Mouse (Mus musculus): ENCODE results near the gene Cdipt. TPM values are rescaled to one million over a fixed set of nuclear protein-coding genes. Genes with fewer than 3 reads are reported as not detected.

Gene Cdipt
- total and polyA plus RNA-seq, 2 experiments from 2014 or later = 146 to 240 TPM

DNA sequence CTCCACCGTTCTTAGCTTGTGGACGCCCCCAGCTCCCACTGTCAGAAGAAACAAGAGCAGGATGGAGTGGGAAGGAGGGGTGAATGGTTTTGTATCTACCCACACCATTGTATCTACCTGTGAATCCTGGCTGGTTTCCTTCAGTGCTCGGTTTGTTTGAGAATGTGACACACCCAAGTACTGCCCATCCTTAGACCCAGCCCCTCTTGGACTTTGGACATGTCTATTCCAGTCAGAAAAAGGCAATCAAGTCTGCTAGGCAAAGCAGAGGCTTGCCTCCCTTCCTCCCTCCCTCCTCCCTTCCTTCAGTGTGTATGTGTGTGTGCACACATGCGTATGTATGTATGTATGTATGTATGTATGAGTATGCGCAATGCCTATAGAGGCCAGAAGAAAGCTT, 27.9 kb downstream of the Cdipt start:
- H3K27ac ChIP-seq = no peak overlapping the region
- TF ChIP-seq CTCF (IDR thresholded peaks at IDR 0.05; ENCODE audit: low read depth) = no peak
- WGBS = 91% methylated on average over 5 of the region's 5 CpGs

DNA sequence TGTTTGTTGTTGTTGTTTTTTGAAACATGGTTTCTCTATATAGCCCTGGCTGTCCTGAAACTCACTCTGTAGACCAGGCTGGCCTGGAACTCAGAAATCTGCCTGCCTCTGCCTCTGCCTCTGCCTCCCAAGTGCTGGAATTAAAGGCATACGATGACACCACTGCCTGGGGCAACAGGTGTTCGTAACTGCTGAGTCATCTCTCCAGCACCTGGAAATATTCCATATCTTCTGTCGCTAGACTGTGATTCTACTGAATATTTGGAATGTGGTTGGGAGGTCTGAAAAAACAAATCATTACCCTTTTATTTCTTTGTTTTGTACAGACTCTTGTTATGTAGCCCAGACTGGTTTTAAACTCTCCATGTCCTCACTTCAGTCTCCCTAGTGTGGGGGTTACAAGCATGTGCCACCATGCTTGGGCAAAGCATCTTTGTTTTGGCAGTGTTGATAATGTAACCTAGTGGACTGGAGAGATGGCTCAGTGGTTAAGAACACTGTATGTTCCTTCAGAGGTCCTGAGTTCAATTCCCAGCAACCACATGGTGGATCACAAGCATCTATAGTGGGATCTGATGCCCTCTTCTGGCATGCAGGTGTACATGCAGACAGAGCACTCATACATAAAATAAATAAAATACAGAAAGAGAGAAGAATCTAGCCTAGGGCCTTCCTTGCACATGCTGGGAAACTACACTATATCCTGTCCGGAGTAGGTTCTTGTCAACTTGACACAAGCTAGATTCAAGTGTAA, 28.6 kb downstream of the Cdipt start:
- Histone ChIP-seq H3K4me2 (ENCODE audit: low read depth, low read length) (no peak overlapping the region), H3K4me3 (ENCODE audit: low read length) (no peak overlapping the region), H3K4me1 (ENCODE audit: insufficient read depth, low read length) (no peaks in the 10 kb centered on the region), H3K9me3 (ENCODE audit: low read length) (no peaks in the 10 kb centered on the region), H3K27me3 (ENCODE audit: insufficient read depth, low read length) (no peaks in the 10 kb centered on the region), H3K36me3 (ENCODE audit: insufficient read depth, low read length) (no peaks in the 10 kb centered on the region), H3K27ac (no peak overlapping the region), H3K9ac (replicated peaks; ENCODE audit: low read length) (no peak overlapping the region)
- no peak for ATAC-seq
- no peak for DNase-seq (ENCODE audit: low spot score)
- TF ChIP-seq CTCF (IDR thresholded peaks at IDR 0.05; ENCODE audit: low read depth) = 0 out of 2 replicates have a peak, but pooled peaks have one; percentile 14
- 85% methylated on average over 4 of the region's 4 CpGs for WGBS

More for the DNA sequence above, 27.9 kb downstream of the Cdipt start:
- no peak for DNase-seq (ENCODE audit: low spot score)
- Histone ChIP-seq H3K4me2 (ENCODE audit: low read depth, low read length) (no peak overlapping the region), H3K36me3 (ENCODE audit: insufficient read depth, low read length) (no peaks in the 10 kb centered on the region), H3K4me1 (ENCODE audit: insufficient read depth, low read length) (no peaks in the 10 kb centered on the region), H3K27me3 (ENCODE audit: insufficient read depth, low read length) (no peaks in the 10 kb centered on the region), H3K9ac (replicated peaks; ENCODE audit: low read length) (no peak overlapping the region), H3K9me3 (ENCODE audit: low read length) (no peaks in the 10 kb centered on the region), H3K4me3 (ENCODE audit: low read length) (no peak overlapping the region)
- no peak for ATAC-seq

DNA sequence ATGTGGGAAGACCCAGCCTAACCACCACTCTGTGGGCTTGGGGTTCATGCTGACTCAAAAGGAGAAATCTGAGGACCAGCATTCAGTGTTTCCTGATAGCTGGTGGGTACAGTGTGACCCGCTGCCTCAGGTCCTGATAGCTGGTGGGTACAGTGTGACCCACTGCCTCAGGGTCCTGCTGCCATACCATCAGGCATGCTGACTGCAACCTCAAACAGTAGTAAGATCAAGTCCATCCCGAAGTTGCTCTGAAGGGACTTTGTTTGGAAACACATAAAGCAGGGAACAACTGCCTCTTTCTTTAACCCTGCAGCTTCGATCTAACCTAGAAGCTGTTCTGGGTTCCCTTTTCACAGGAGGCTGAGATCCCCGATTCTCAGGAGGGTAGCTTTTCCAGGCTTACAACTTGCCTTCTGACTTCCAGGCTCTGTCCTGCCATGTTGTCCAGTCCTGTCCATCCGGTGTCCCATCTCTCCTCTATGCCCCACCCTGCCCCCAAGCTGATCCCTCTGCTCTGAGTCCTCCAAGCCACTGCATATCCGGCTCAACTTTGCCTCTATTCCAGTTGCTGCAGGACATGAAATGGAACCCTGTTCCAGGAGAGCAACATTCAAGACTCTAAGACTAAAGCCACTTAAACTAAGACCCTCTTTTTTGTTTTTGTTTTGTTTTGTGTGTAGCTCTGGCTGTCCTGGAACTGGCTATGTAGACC, 31.8 kb downstream of the Cdipt start:
- H3K36me3 ChIP-seq (ENCODE audit: insufficient read depth, low read length) = no peaks in the 10 kb centered on the region
- no peak for DNase-seq (ENCODE audit: low spot score)
- no peak overlapping the region for H3K4me3 ChIP-seq (ENCODE audit: low read length)
- no peak overlapping the region for H3K9ac ChIP-seq (replicated peaks; ENCODE audit: low read length)
- H3K27ac ChIP-seq = no peak overlapping the region
- no peaks in the 10 kb centered on the region for H3K9me3 ChIP-seq (ENCODE audit: low read length)
- TF ChIP-seq CTCF (IDR thresholded peaks at IDR 0.05; ENCODE audit: low read depth) = no peak
- H3K27me3 ChIP-seq (ENCODE audit: insufficient read depth, low read length) = no peaks in the 10 kb centered on the region
- H3K4me2 ChIP-seq (ENCODE audit: low read depth, low read length) = no peak overlapping the region
- H3K4me1 ChIP-seq (ENCODE audit: insufficient read depth, low read length) = no peaks in the 10 kb centered on the region
- WGBS = 84% methylated on average over 6 of the region's 6 CpGs
- no peak for ATAC-seq

DNA sequence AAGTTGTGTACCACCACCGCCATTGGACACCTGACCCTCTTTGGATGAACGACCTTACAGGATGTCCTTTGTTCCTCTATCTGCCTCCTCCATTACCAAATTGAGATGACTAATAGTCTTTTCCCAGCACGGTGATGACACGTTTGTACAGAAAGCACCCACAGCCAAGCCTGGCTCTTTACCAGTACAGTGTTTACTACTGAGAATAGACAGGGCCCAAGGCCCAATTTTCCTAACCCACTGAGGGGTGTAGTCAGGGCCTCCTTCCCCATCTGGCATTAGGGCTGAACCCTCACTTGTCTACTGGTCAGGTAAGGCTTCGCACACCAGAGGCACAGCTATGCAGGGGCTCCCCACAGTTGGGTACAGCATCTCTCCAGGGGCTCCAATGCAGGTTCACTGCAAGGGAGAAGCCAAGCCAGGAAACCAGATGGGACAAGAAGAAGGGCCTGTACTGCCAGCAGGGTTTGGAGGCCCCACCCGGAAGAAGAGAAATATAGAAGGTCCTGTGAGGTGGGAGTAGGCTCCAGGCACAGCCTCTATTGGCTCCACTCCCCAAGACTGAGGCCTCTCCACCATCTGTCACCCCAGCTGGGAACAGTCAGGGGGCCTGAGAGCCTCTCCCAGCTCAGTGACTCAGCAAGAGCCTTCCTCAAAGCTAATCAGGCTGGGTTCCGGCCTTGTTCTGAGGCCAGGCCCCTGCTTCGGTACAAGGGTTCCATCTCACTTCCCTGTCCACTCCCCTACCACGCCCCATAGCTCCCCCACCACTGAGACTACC, 32.7 kb downstream of the Cdipt start:
- peaks cover 7% of the 10 kb centered on the region; the same call in 1 of the 2 replicates for H3K36me3 ChIP-seq (ENCODE audit: insufficient read depth, low read length)
- ATAC-seq (peak; percentile 81), DNase-seq (ENCODE audit: low spot score) (peak; percentile 75)
- H3K27me3 ChIP-seq (ENCODE audit: insufficient read depth, low read length) = no peaks in the 10 kb centered on the region
- 44% methylated on average over 9 of the region's 9 CpGs for WGBS
- H3K4me1 ChIP-seq (ENCODE audit: insufficient read depth, low read length) = no peaks in the 10 kb centered on the region
- H3K9ac ChIP-seq (replicated peaks; ENCODE audit: low read length) = 0 out of 2 replicates have a peak overlapping the region, but pooled peaks have one; percentile 15
- no peak overlapping the region for H3K4me3 ChIP-seq (ENCODE audit: low read length)
- no peak for TF ChIP-seq CTCF (IDR thresholded peaks at IDR 0.05; ENCODE audit: low read depth)
- peak overlapping the region; percentile 64 for H3K27ac ChIP-seq
- H3K4me2 ChIP-seq (ENCODE audit: low read depth, low read length) = no peak overlapping the region
- no peaks in the 10 kb centered on the region for H3K9me3 ChIP-seq (ENCODE audit: low read length)

DNA sequence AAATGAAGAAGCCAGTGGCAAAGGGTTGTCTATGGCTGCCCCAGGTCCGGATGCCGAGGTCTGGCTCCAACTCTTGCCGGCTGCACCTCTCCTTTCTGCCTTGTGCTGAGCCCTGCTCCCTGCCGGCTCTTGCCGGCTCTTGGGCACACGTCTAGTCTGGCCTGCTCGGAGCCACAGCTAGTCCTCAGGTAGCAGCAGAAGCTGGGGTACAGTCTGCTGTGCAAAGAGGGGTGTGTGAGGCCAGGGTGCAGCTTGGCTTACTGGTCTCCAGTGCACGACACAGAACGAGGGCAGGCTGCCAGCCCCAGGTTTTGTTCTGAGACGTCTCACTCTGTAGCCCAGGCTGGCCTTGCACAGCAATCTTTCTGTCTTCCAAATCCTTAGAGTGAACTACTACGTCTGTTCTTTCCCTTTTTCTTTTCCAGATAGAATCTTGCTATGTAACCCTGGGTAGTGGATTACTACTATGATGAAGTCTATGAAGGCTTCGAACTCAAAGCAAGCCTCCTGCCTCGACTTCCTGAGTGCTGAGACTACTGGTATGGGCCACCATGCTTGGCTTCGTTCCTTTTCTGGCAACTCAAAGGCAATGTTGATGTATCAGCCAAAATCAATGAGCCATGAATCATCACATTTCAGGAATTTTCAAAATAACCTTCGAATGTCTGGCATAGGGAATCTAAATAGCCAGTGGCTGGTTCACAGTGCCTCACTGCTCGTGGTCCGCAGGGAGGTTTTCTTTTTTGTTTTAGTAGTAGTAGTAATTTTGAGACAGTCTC, 33.8 kb downstream of the Cdipt start:
- TF ChIP-seq CTCF (IDR thresholded peaks at IDR 0.05; ENCODE audit: low read depth) = no peak

DNA sequence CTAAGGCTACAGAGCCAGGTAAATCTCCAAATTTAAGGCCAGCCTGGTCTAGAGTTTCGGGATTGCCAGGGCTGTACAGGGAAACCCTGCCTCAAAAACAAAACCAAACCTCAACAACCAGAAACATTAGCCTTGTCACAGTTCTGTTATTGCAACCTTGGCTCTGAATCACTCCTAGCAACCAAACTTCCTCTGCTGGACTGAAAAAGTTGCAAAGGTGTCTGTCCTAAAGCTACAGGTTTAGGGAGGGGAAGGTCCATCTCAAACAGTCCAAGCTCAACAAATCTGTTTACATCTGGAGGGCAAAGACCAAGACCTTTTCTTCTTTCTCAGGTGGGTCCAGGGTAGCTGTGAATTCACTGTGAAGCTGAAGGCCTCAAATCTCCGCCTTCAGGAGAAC, 35.3 kb downstream of the Cdipt start:
- no peak for ATAC-seq

More for the DNA sequence above, 33.8 kb downstream of the Cdipt start:
- Histone ChIP-seq H3K4me1 (ENCODE audit: insufficient read depth, low read length) (no peaks in the 10 kb centered on the region; the same call in 1 of the 2 replicates), H3K27me3 (ENCODE audit: insufficient read depth, low read length) (no peaks in the 10 kb centered on the region), H3K9ac (replicated peaks; ENCODE audit: low read length) (no peak overlapping the region), H3K27ac (peak overlapping the region; percentile 64; the same call in 1 of the 2 replicates), H3K36me3 (ENCODE audit: insufficient read depth, low read length) (peaks cover 9% of the 10 kb centered on the region), H3K9me3 (ENCODE audit: low read length) (no peaks in the 10 kb centered on the region), H3K4me3 (ENCODE audit: low read length) (no peak overlapping the region), H3K4me2 (ENCODE audit: low read depth, low read length) (no peak overlapping the region)
- no peak for DNase-seq (ENCODE audit: low spot score)
- 72% methylated on average over 17 of the region's 17 CpGs for WGBS
- no peak for ATAC-seq

More for the DNA sequence above, 35.3 kb downstream of the Cdipt start:
- H3K27me3 ChIP-seq (ENCODE audit: insufficient read depth, low read length) = no peaks in the 10 kb centered on the region
- no peaks in the 10 kb centered on the region for H3K9me3 ChIP-seq (ENCODE audit: low read length)
- no peak overlapping the region for H3K9ac ChIP-seq (replicated peaks; ENCODE audit: low read length)
- H3K27ac ChIP-seq = no peak overlapping the region
- H3K4me3 ChIP-seq (ENCODE audit: low read length) = no peak overlapping the region
- DNase-seq (ENCODE audit: low spot score) = no peak
- H3K36me3 ChIP-seq (ENCODE audit: insufficient read depth, low read length) = peaks cover 16% of the 10 kb centered on the region
- no peak overlapping the region for H3K4me2 ChIP-seq (ENCODE audit: low read depth, low read length)
- peaks cover 9% of the 10 kb centered on the region for H3K4me1 ChIP-seq (ENCODE audit: insufficient read depth, low read length)
- no peak for TF ChIP-seq CTCF (IDR thresholded peaks at IDR 0.05; ENCODE audit: low read depth)
- WGBS = 95% methylated on average over 2 of the region's 2 CpGs

Measured in hindbrain, postnatal 0 days (tissue).